In the genomic region with DNA sequence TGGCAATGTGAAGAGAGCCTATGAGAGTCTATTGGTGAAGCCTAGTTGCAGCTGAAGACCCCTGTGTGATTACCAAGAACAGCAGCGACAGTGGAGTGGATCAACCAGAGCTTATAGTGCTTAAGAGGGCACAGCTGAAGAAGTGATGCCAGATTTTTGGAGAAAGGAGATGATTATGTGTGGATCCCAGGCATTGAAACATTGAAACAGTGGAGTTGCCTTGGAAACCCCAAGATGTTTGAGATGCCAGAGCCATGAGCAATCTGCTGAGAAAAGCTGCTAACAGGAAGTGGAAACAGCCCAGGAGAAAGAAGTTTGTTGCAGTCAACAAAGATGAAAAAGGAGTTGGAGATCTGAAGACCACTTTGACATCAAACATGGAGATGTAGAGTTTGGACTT, we compare ENCODE assay signal across 24 mouse cellular contexts. TPM values are rescaled to one million over a fixed set of nuclear protein-coding genes. Genes with fewer than 3 reads are reported as not detected.
"Had no signal": no experiment of that assay in that cellular context is flagged by ENCODE, and none has a peak within 500 bp of the region (broad histone marks: within the 10 kb centered on the region; RNA-seq: fewer than 3 reads in every experiment).

No protein-coding gene starts in this region.

- H3K36me3 ChIP-seq: midbrain, embryonic 10.5 days; midbrain, embryonic 12.5 days; neural tube, embryonic 12.5 days had no signal

- H3K27ac ChIP-seq: midbrain, embryonic 10.5 days; midbrain, embryonic 12.5 days; neural tube, embryonic 12.5 days had no signal

- H3K4me3 ChIP-seq: midbrain, embryonic 10.5 days; midbrain, embryonic 12.5 days; neural tube, embryonic 12.5 days had no signal

- H3K27me3 ChIP-seq: midbrain, embryonic 12.5 days; neural tube, embryonic 12.5 days had no signal

- H3K4me1 ChIP-seq: midbrain, embryonic 10.5 days; midbrain, embryonic 12.5 days; neural tube, embryonic 12.5 days had no signal

- DNase-seq: lung, adult 18-20 months; lung, embryonic 14.5 days; lung, postnatal 4 days; midbrain, embryonic 14.5 days; right cerebral cortex, postnatal 14 days; spleen, adult 18-20 months; thymus, adult 2 months; thymus, postnatal 25 days; thymus, postnatal 4 days had no signal

- H3K4me2 ChIP-seq: lung, embryonic 14.5 days; midbrain, embryonic 12.5 days; neural tube, embryonic 12.5 days had no signal

- H3K9ac ChIP-seq: lung, embryonic 14.5 days; midbrain, embryonic 12.5 days; neural tube, embryonic 12.5 days had no signal

RNA-seq across cellular contexts. Expression of gene 2900092C05Rik, which starts 1.4 kb away (rescaled TPM):
- total RNA-seq: megakaryocyte, adult 5-6 weeks; megakaryocyte-erythroid progenitor cell, adult 5-6 weeks; midbrain, postnatal 0 days; monocyte, adult 5-6 weeks; neutrophil, adult 5-6 weeks had no signal
- polyA plus RNA-seq: liver, embryonic 16.5 days; lung, embryonic 14.5 days; lung, embryonic 16.5 days; midbrain, embryonic 10.5 days; midbrain, embryonic 12.5 days; midbrain, embryonic 14.5 days; midbrain, postnatal 0 days; neural tube, embryonic 12.5 days; neural tube, embryonic 14.5 days; small intestine, adult 2 months; stomach, embryonic 14.5 days; stomach, embryonic 16.5 days; thymus, adult 2 months; urinary bladder, adult 2 months had no signal
